13 mouse cellular contexts compared by ENCODE assay signal in genomic region chr17:5205163-5205581, GRCm38 (mm10).
DNase-seq lines count a peak whose midpoint lies in the region; ATAC-seq and TF ChIP-seq lines count a peak whose summit lies in the region.
"Had no signal": no experiment of that assay in that cellular context is flagged by ENCODE, and none has a peak within 500 bp of the region (broad histone marks: within the 10 kb centered on the region; RNA-seq: fewer than 3 reads in every experiment).

No protein-coding gene starts in this region.

- ATAC-seq in forebrain, postnatal 0 days, result no peak
- ATAC-seq in forebrain, embryonic 12.5 days (ENCODE audit: low FRiP score), result no peak
- ATAC-seq: inflammation-experienced regulatory T-cells, adult 6 months had no signal

- H3K4me2 ChIP-seq in forebrain, postnatal 0 days (ENCODE audit: low read depth), result no peak overlapping the region
- H3K4me2 ChIP-seq in forebrain, embryonic 12.5 days, result no peak overlapping the region
- H3K4me2 ChIP-seq: limb, embryonic 12.5 days had no signal

- peak; percentile 29 for TF ChIP-seq CTCF in forebrain, postnatal 0 days (IDR thresholded peaks at IDR 0.05; ENCODE audit: low read depth)
- peak; percentile 61 for TF ChIP-seq CTCF in layer of hippocampus, adult 2 months (conservative IDR thresholded peaks at IDR 0.05)

- H3K9me3 ChIP-seq in forebrain, postnatal 0 days (ENCODE audit: low read length), result no peaks in the 10 kb centered on the region
- no peaks in the 10 kb centered on the region for H3K9me3 ChIP-seq in forebrain, embryonic 12.5 days
- H3K9me3 ChIP-seq: limb, embryonic 12.5 days had no signal

- H3K4me1 ChIP-seq in forebrain, postnatal 0 days (ENCODE audit: insufficient read depth), result peaks cover 31% of the 10 kb centered on the region
- H3K4me1 ChIP-seq in forebrain, embryonic 12.5 days, result peaks cover 30% of the 10 kb centered on the region

- no peak overlapping the region for H3K9ac ChIP-seq in forebrain, postnatal 0 days
- H3K9ac ChIP-seq in forebrain, embryonic 12.5 days, result no peak overlapping the region
- H3K9ac ChIP-seq: limb, embryonic 12.5 days had no signal

- WGBS in forebrain, postnatal 0 days, result 21% methylated on average over 7 of the region's 7 CpGs
- WGBS in forebrain, embryonic 12.5 days, result 63% methylated on average over 7 of the region's 7 CpGs

- no peaks in the 10 kb centered on the region for H3K27me3 ChIP-seq in forebrain, postnatal 0 days (ENCODE audit: insufficient read depth, low read length)
- H3K27me3 ChIP-seq in forebrain, embryonic 12.5 days, result no peaks in the 10 kb centered on the region
- H3K27me3 ChIP-seq: limb, embryonic 12.5 days had no signal

- H3K36me3 ChIP-seq in forebrain, postnatal 0 days (ENCODE audit: insufficient read depth), result no peaks in the 10 kb centered on the region
- H3K36me3 ChIP-seq in forebrain, embryonic 12.5 days (replicated peaks), result no peaks in the 10 kb centered on the region
- H3K36me3 ChIP-seq: limb, embryonic 12.5 days had no signal

- no peak overlapping the region for H3K27ac ChIP-seq in forebrain, postnatal 0 days (ENCODE audit: low read depth, low read length)
- H3K27ac ChIP-seq in forebrain, embryonic 12.5 days, result no peak overlapping the region
- H3K27ac ChIP-seq in layer of hippocampus, adult 2 months, result peak overlapping the region; percentile 80
- H3K27ac ChIP-seq: limb, embryonic 12.5 days had no signal

- DNase-seq in forebrain, postnatal 0 days, result peak; percentile 44
- DNase-seq in layer of hippocampus, adult 2 months (ENCODE audit: low spot score in 2 of 2), result no peak
- DNase-seq in layer of hippocampus, postnatal 36 days, result no peak
- peak; percentile 80 for DNase-seq in brain, adult 2 months (ENCODE audit: low read depth, low spot score)
- DNase-seq in lung, postnatal 36 days, result peak; percentile 31
- DNase-seq in embryo, embryonic 11 days, result no peak
- no peak for DNase-seq in left cerebral cortex, adult 8-10 months (ENCODE audit: low spot score in 2 of 2)
- DNase-seq: adrenal gland, postnatal 25 days; layer of hippocampus, adult 9-11 months; right cerebral cortex, postnatal 4 days had no signal

- H3K4me3 ChIP-seq in forebrain, postnatal 0 days (ENCODE audit: low read depth, low read length), result no peak overlapping the region
- no peak overlapping the region for H3K4me3 ChIP-seq in forebrain, embryonic 12.5 days (replicated peaks)
- H3K4me3 ChIP-seq in layer of hippocampus, adult 2 months, result no peak overlapping the region
- H3K4me3 ChIP-seq: limb, embryonic 12.5 days had no signal

Comparison
In these comparisons a context has a peak if more than half of its experiments do, and no peak if none do; other contexts are left out.
1. DNase-seq: peak in forebrain, postnatal 0 days (single experiment), brain, adult 2 months (single experiment) and lung, postnatal 36 days (single experiment); none in layer of hippocampus, adult 2 months (0 of 2), layer of hippocampus, postnatal 36 days (0 of 2), embryo, embryonic 11 days (single experiment) and left cerebral cortex, adult 8-10 months (0 of 2).